Mouse (Mus musculus): ENCODE measurements at regions not wholly inside any gene's neighbourhood (a gene's known extent, or its start where the extent isn't known, plus 50 kb on each side); places are given as distances from the start of the nearest gene placed in this dataset.

DNA sequence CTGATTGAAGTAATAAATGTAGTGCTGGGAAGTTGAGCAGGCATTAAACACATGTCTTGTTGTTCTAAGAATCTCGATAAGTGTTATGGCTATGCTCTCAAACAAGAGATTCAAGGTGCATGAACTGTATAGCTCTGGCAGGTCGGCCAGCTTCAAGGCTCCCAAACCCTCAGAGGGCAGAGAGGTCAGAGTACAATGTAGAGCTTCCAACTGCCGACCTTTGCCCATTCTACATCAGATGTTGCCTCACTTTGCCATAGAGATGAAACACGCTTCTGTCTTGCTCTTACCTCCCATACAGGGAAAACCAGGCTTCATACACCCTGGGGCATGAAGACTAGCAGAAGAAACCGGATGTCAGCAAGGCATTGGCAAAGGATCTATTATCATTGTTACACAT lies 150.8 kb upstream of the Palmd start:
- no peak overlapping the region for H3K4me3 ChIP-seq (ENCODE audit: control insufficient read depth, low read depth, low read length)
- no peak overlapping the region for H3K27ac ChIP-seq (ENCODE audit: control insufficient read depth, insufficient read depth, low read depth, low read length)
- no peaks in the 10 kb centered on the region for H3K4me1 ChIP-seq (ENCODE audit: control insufficient read depth, insufficient read depth, low read length)
- no peaks in the 10 kb centered on the region for H3K36me3 ChIP-seq (ENCODE audit: control insufficient read depth, insufficient read depth, low read length)
- TF ChIP-seq CTCF (IDR thresholded peaks at IDR 0.05; ENCODE audit: control insufficient read depth, insufficient read depth, insufficient replicate concordance, low read depth, low read length) = no peak
- TF ChIP-seq POLR2A (IDR thresholded peaks at IDR 0.05; ENCODE audit: control insufficient read depth, low read depth, low read length) = no peak
- no peaks in the 10 kb centered on the region for H3K27me3 ChIP-seq (ENCODE audit: control insufficient read depth, insufficient read depth, low read length)

DNA sequence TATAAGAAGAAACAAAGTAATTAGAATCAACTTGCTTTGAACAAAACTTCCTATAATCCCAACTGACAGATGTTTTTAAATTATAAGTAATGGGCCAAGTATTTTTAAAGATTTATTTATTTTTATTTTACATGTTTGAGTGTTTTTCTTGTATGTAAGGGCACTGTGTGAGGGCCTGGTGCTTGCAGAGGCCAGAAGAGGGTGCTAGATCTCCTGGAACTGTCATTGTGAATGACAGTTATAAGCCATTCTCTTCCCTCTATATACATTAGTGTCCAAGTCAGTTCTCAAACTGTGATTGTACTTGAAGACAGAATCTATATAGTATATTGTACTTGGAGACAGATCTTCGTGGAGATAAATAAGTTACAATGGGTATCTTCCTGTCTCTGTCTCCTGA lies 149.1 kb upstream of the Palmd start:
- H3K4me3 ChIP-seq (ENCODE audit: control insufficient read depth, low read depth, low read length) = no peak overlapping the region
- H3K4me1 ChIP-seq (ENCODE audit: control insufficient read depth, insufficient read depth, low read length) = no peaks in the 10 kb centered on the region
- TF ChIP-seq POLR2A (IDR thresholded peaks at IDR 0.05; ENCODE audit: control insufficient read depth, low read depth, low read length) (no peak), CTCF (IDR thresholded peaks at IDR 0.05; ENCODE audit: control insufficient read depth, insufficient read depth, insufficient replicate concordance, low read depth, low read length) (no peak)
- H3K36me3 ChIP-seq (ENCODE audit: control insufficient read depth, insufficient read depth, low read length) = no peaks in the 10 kb centered on the region
- no peak overlapping the region for H3K27ac ChIP-seq (ENCODE audit: control insufficient read depth, insufficient read depth, low read depth, low read length)
- no peaks in the 10 kb centered on the region for H3K27me3 ChIP-seq (ENCODE audit: control insufficient read depth, insufficient read depth, low read length)

DNA sequence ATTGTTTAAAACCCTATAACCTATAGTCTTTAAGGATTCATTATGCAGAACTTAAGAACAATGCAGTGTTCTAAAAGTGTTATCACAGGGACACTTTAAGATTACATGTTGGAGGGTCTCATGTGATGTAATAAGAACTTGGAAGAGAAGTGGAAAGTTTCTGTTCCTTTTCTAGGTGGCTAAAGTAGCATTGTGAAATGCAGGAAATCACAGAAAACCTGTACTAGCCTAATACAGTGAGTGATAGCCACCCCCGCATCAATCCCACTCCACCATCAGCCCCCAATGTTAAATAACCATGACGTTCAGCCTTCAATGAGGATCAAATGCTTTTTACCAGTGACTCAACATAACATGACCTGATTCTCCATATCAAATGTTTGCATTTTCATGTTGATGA lies 147.4 kb upstream of the Palmd start:
- Histone ChIP-seq H3K4me1 (ENCODE audit: control insufficient read depth, insufficient read depth, low read length) (no peaks in the 10 kb centered on the region), H3K36me3 (ENCODE audit: control insufficient read depth, insufficient read depth, low read length) (no peaks in the 10 kb centered on the region), H3K27ac (ENCODE audit: control insufficient read depth, insufficient read depth, low read depth, low read length) (no peak overlapping the region), H3K4me3 (ENCODE audit: control insufficient read depth, low read depth, low read length) (no peak overlapping the region), H3K27me3 (ENCODE audit: control insufficient read depth, insufficient read depth, low read length) (no peaks in the 10 kb centered on the region)
- TF ChIP-seq POLR2A (IDR thresholded peaks at IDR 0.05; ENCODE audit: control insufficient read depth, low read depth, low read length) (no peak), CTCF (IDR thresholded peaks at IDR 0.05; ENCODE audit: control insufficient read depth, insufficient read depth, insufficient replicate concordance, low read depth, low read length) (no peak)

DNA sequence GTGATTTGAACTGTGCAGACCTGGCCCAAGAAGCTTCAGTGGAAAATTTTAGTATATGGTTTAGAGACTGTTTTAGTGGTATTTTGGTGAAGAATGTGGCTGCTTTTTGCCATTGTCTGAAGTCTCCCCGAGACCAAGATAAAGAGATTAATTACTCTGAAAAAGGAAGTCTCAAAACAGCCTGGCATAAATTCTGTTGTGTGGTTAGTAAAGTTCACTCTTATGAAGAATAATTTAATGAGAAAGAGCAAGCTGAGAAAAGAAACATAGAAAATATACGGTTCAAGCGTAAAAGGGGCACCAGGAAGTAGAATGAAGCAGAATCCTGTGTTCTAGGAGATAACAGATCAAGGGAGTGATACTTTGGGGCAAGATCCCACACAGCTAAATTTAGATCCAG lies 144.0 kb upstream of the Palmd start:
- TF ChIP-seq CTCF (IDR thresholded peaks at IDR 0.05; ENCODE audit: control insufficient read depth, insufficient read depth, insufficient replicate concordance, low read depth, low read length) (no peak), POLR2A (IDR thresholded peaks at IDR 0.05; ENCODE audit: control insufficient read depth, low read depth, low read length) (no peak)
- no peak overlapping the region for H3K4me3 ChIP-seq (ENCODE audit: control insufficient read depth, low read depth, low read length)
- no peaks in the 10 kb centered on the region for H3K4me1 ChIP-seq (ENCODE audit: control insufficient read depth, insufficient read depth, low read length)
- H3K27ac ChIP-seq (ENCODE audit: control insufficient read depth, insufficient read depth, low read depth, low read length) = no peak overlapping the region
- no peaks in the 10 kb centered on the region for H3K27me3 ChIP-seq (ENCODE audit: control insufficient read depth, insufficient read depth, low read length)
- no peaks in the 10 kb centered on the region for H3K36me3 ChIP-seq (ENCODE audit: control insufficient read depth, insufficient read depth, low read length)

DNA sequence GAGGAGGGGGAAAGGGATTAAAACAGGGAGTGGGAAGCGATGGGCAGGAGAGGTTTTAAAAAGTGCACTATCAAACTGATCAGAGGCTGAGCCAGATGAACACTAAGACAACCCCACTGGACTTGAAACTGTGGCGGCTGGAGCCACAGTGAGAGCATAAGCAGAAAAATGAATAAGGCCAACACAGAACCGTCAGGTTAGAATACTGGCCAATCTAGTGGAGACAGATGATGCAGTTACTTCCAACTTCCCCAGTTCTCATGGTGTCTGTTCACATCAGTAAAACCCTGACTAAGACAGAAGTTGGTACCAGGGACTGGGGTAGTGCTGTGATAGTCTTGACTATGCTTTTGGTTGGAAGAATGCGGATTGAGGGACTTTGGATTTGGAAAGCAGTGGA lies 143.5 kb upstream of the Palmd start:
- H3K36me3 ChIP-seq (ENCODE audit: control insufficient read depth, insufficient read depth, low read length) = no peaks in the 10 kb centered on the region
- no peak overlapping the region for H3K27ac ChIP-seq (ENCODE audit: control insufficient read depth, insufficient read depth, low read depth, low read length)
- TF ChIP-seq CTCF (IDR thresholded peaks at IDR 0.05; ENCODE audit: control insufficient read depth, insufficient read depth, insufficient replicate concordance, low read depth, low read length) (no peak), POLR2A (IDR thresholded peaks at IDR 0.05; ENCODE audit: control insufficient read depth, low read depth, low read length) (no peak)
- no peak overlapping the region for H3K4me3 ChIP-seq (ENCODE audit: control insufficient read depth, low read depth, low read length)
- H3K4me1 ChIP-seq (ENCODE audit: control insufficient read depth, insufficient read depth, low read length) = no peaks in the 10 kb centered on the region
- no peaks in the 10 kb centered on the region for H3K27me3 ChIP-seq (ENCODE audit: control insufficient read depth, insufficient read depth, low read length)

DNA sequence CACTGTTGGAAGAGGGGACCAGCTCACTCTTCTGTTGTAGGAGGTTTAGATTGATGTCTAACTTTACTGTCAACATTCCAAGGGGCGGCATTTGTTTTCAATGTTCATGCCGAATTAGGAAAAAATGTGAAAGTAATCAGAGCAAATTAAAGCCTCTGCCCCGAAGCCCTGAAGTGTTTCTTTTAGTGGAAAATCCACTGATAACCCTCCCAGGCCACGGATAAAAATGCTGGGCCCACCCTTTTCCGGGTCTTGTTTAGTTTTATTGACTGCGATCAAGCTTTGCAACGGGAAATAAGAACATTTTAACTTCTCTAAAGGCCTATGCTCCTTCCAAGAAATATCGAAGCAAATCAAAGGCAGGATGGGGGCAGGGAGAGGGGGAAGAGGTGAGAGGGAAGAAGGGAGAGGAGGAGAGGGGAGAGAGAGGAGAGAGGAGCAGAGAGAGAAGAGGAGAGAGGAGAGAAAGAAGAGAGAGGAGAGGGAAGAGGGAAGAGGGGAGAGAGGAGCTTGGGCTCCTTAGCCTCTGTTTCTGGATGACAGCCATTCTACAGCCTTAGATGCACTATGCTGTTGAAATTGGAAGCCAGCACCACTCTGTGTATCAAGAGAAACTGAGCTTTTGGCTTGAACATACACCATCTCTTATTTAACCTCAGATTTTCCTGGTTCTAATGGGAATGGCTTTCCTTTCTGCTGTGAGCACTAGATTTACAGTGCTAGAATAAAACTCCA lies 140.3 kb upstream of the Palmd start:
- H3K4me1 ChIP-seq (ENCODE audit: control insufficient read depth, insufficient read depth, low read length) = no peaks in the 10 kb centered on the region
- no peaks in the 10 kb centered on the region for H3K36me3 ChIP-seq (ENCODE audit: control insufficient read depth, insufficient read depth, low read length)
- no peak overlapping the region for H3K4me3 ChIP-seq (ENCODE audit: control insufficient read depth, low read depth, low read length)
- H3K27me3 ChIP-seq (ENCODE audit: control insufficient read depth, insufficient read depth, low read length) = no peaks in the 10 kb centered on the region
- TF ChIP-seq POLR2A (IDR thresholded peaks at IDR 0.05; ENCODE audit: control insufficient read depth, low read depth, low read length) = no peak
- no peak for TF ChIP-seq CTCF (IDR thresholded peaks at IDR 0.05; ENCODE audit: control insufficient read depth, insufficient read depth, insufficient replicate concordance, low read depth, low read length)
- no peak overlapping the region for H3K27ac ChIP-seq (ENCODE audit: control insufficient read depth, insufficient read depth, low read depth, low read length)

DNA sequence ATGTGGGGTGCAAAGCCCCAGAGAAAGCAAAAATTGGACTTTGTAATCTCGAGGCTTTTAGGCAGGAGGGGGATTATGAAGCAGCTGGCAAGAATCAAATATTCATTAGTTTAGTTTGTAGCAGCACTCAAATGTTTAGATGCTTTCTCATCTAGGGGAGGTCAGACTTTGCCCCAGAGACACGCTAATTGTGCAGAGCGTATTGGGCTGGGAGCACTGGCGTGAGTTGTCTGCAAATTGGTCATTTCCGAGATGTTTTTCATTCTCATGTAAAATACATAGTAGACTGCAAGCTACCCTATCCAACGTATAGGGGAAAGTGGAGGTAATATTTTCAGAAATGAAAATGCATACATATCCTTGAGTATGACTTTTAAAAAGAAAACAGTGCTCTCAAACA lies 139.2 kb upstream of the Palmd start:
- no peak overlapping the region for H3K27ac ChIP-seq (ENCODE audit: control insufficient read depth, insufficient read depth, low read depth, low read length)
- no peaks in the 10 kb centered on the region for H3K36me3 ChIP-seq (ENCODE audit: control insufficient read depth, insufficient read depth, low read length)
- no peaks in the 10 kb centered on the region for H3K27me3 ChIP-seq (ENCODE audit: control insufficient read depth, insufficient read depth, low read length)
- no peak overlapping the region for H3K4me3 ChIP-seq (ENCODE audit: control insufficient read depth, low read depth, low read length)
- TF ChIP-seq POLR2A (IDR thresholded peaks at IDR 0.05; ENCODE audit: control insufficient read depth, low read depth, low read length) (no peak), CTCF (IDR thresholded peaks at IDR 0.05; ENCODE audit: control insufficient read depth, insufficient read depth, insufficient replicate concordance, low read depth, low read length) (no peak)
- no peaks in the 10 kb centered on the region for H3K4me1 ChIP-seq (ENCODE audit: control insufficient read depth, insufficient read depth, low read length)
